Mouse (Mus musculus): Measurements from ENCODE around the gene Smurf2. TPM values are rescaled to one million over a fixed set of nuclear protein-coding genes. Genes with fewer than 3 reads are reported as not detected.

The Smurf2 gene
- polyA plus RNA-seq, 1 experiment from 2014 or later, result 20.7 TPM

DNA sequence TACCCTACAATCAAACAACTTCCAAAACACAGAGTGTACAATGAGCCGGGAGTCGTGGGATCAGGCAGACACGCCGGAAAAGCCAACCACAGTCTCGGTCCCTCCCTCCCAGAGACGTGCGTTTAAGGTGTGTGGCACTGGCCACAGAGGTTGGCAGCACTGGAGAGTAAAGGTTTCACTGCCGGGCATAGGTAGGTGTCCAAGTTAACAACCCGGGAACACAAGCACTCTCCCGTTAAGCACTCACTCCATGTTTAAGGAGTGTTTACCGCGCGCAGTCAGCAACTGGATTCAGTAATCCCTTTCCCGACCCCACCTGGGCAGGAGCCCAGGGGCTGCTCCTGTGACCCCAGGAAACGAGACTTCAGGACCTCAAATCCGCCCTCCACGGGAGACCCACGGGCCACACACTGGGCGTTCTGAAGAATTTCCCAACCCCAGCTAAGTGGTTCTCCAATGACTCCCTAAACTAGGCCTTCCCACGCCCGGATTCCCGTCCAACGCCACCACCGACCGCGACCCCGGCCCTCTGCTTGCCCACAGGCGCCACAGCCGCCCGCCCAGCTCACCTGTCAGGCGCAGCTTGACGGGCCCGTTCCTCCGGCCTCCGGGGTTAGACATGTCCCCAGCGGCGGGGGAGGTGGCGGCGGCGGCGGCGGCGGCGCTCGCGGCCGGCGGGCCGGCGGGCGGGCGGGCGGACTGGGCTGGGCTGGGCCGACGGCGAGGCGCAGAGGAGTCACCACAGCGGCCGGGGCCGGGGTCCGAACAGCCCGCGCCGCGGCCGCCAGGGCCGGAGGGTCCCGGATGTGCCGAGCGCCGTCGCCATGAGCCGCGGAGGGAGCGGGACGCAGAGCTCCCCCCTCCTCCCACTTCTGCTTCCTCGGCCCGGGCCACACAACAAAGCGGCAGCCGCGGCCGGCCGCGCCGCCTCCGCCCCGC lies 634 bp downstream of the Smurf2 start:
- ATAC-seq (ENCODE audit: low read depth) (peak; percentile 83), DNase-seq (ENCODE audit: low spot score) (peak; percentile 78)
- Histone ChIP-seq H3K27me3 (replicated peaks; ENCODE audit: control insufficient read depth, insufficient read depth, low read length) (no peaks in the 10 kb centered on the region), H3K4me3 (ENCODE audit: low read depth, low read length) (peak overlapping the region; percentile 88), H3K9me3 (ENCODE audit: control insufficient read depth, low read length) (no peaks in the 10 kb centered on the region), H3K4me1 (ENCODE audit: control insufficient read depth, insufficient read depth, low read length) (peaks cover 18% of the 10 kb centered on the region), H3K9ac (ENCODE audit: low read depth, low read length) (peak overlapping the region; percentile 94), H3K36me3 (ENCODE audit: control insufficient read depth, insufficient read depth, low read length) (no peaks in the 10 kb centered on the region), H3K27ac (replicated peaks; ENCODE audit: low read depth, low read length) (peak overlapping the region; percentile 94), H3K4me2 (ENCODE audit: low read depth, low read length) (peak overlapping the region; percentile 85)
- WGBS, result 0% methylated on average over 39 of the region's 87 CpGs

DNA sequence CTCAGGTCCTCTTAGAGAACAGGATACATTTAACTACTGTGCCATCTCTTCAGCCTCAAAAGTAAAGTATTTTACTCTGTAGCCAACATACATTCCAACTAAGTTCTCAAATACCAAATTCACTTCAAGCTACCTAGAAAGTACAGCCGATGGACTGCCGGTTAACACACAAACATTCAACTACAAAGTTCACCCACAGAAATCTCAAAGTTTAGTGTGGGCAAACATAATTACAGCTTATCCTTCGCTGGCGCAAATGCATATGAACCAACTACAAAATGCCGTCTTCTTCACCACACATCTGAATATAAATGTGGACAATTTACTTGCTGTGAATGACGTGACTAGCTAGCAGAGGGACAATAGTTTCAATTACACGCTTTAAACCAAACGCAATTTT lies 1.6 kb downstream of the Smurf2 start:
- ATAC-seq (ENCODE audit: low read depth) (no peak), DNase-seq (ENCODE audit: low spot score) (no peak)
- no peak overlapping the region; the same call in 1 of the 2 replicates for H3K27ac ChIP-seq (replicated peaks; ENCODE audit: low read depth, low read length)
- 15% methylated on average over 8 of the region's 8 CpGs for WGBS
- peak overlapping the region; percentile 94 for H3K9ac ChIP-seq (ENCODE audit: low read depth, low read length)
- H3K9me3 ChIP-seq (ENCODE audit: control insufficient read depth, low read length), result no peaks in the 10 kb centered on the region
- peaks cover 18% of the 10 kb centered on the region for H3K4me1 ChIP-seq (ENCODE audit: control insufficient read depth, insufficient read depth, low read length)
- H3K4me3 ChIP-seq (ENCODE audit: low read depth, low read length), result peak overlapping the region; percentile 88
- peak overlapping the region; percentile 85 for H3K4me2 ChIP-seq (ENCODE audit: low read depth, low read length)
- no peaks in the 10 kb centered on the region for H3K36me3 ChIP-seq (ENCODE audit: control insufficient read depth, insufficient read depth, low read length)
- H3K27me3 ChIP-seq (replicated peaks; ENCODE audit: control insufficient read depth, insufficient read depth, low read length), result no peaks in the 10 kb centered on the region

DNA sequence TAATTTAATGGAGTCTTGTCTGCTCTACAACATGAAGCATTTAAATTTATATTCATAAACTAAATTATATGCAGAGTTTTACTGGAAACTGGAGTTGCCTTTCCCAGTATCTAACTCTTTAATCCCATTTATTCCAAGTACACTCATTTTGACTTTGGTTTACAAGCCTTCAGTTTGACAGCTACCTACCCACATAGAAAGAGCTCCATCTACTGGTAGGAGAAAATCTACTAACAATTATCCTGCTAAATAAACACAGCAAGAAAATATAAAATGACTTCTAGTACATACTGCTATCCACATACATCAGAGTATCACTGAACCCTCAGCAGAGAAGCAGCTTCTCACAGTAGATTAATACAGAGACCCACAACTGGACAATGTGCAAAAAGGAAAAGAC lies 9.3 kb downstream of the Smurf2 start:
- DNase-seq (ENCODE audit: low spot score) (no peak), ATAC-seq (ENCODE audit: low read depth) (no peak)
- no peaks in the 10 kb centered on the region for H3K4me1 ChIP-seq (ENCODE audit: control insufficient read depth, insufficient read depth, low read length)
- no peak overlapping the region for H3K4me2 ChIP-seq (ENCODE audit: low read depth, low read length)
- H3K36me3 ChIP-seq (ENCODE audit: control insufficient read depth, insufficient read depth, low read length), result no peaks in the 10 kb centered on the region
- no peak overlapping the region for H3K4me3 ChIP-seq (ENCODE audit: low read depth, low read length)
- H3K27ac ChIP-seq (replicated peaks; ENCODE audit: low read depth, low read length), result no peak overlapping the region
- no peaks in the 10 kb centered on the region for H3K9me3 ChIP-seq (ENCODE audit: control insufficient read depth, low read length)
- no peak overlapping the region for H3K9ac ChIP-seq (ENCODE audit: low read depth, low read length)
- no peaks in the 10 kb centered on the region for H3K27me3 ChIP-seq (replicated peaks; ENCODE audit: control insufficient read depth, insufficient read depth, low read length)

DNA sequence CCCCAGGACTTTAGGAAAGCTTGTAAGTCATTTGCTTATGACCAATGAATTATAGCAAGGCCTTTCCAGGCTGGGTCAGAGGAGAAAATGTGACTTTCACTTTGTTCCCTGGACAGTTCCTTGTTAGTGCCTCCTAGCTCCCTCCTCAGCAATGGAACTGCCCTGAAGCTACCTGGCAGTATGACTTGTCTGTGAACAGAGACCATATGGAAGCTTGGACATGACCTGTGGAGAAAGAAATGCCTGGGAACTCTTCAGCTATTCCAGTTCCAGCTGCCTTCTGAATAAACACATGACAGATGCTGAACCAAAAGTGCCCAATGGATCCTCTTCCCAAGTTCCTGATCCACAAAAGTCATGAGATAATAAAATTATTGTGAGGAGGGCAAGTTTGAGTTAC lies 12.5 kb downstream of the Smurf2 start:
- no peak overlapping the region for H3K27ac ChIP-seq (replicated peaks; ENCODE audit: low read depth, low read length)
- ATAC-seq (ENCODE audit: low read depth) (no peak), DNase-seq (ENCODE audit: low spot score) (no peak)
- H3K9me3 ChIP-seq (ENCODE audit: control insufficient read depth, low read length), result no peaks in the 10 kb centered on the region
- H3K4me3 ChIP-seq (ENCODE audit: low read depth, low read length), result no peak overlapping the region
- no peaks in the 10 kb centered on the region for H3K36me3 ChIP-seq (ENCODE audit: control insufficient read depth, insufficient read depth, low read length)
- no peaks in the 10 kb centered on the region for H3K4me1 ChIP-seq (ENCODE audit: control insufficient read depth, insufficient read depth, low read length)
- no peak overlapping the region for H3K4me2 ChIP-seq (ENCODE audit: low read depth, low read length)
- no peaks in the 10 kb centered on the region for H3K27me3 ChIP-seq (replicated peaks; ENCODE audit: control insufficient read depth, insufficient read depth, low read length)
- no peak overlapping the region for H3K9ac ChIP-seq (ENCODE audit: low read depth, low read length)

DNA sequence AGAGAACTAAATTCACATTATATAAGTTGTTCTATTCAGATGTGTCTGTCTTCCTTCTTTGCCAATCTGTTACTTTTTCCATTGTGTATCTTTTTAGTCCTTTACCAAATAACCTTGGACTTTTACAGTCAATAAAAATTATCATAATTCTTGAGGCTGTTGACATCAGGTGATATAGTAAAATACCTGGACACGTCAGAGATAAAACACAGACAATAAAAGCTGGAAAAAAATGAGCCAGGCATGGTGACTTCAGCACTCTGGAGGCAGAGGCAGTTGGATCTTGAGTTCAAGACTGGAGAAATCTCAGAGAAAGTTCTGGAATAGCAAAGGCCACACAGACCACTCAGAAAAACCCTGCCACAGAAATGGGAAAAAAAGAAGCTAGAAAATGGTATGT lies 13.3 kb downstream of the Smurf2 start:
- Histone ChIP-seq H3K9ac (ENCODE audit: low read depth, low read length) (no peak overlapping the region), H3K9me3 (ENCODE audit: control insufficient read depth, low read length) (no peaks in the 10 kb centered on the region), H3K27ac (replicated peaks; ENCODE audit: low read depth, low read length) (no peak overlapping the region), H3K4me3 (ENCODE audit: low read depth, low read length) (no peak overlapping the region), H3K4me2 (ENCODE audit: low read depth, low read length) (no peak overlapping the region), H3K4me1 (ENCODE audit: control insufficient read depth, insufficient read depth, low read length) (no peaks in the 10 kb centered on the region), H3K36me3 (ENCODE audit: control insufficient read depth, insufficient read depth, low read length) (no peaks in the 10 kb centered on the region), H3K27me3 (replicated peaks; ENCODE audit: control insufficient read depth, insufficient read depth, low read length) (no peaks in the 10 kb centered on the region)
- DNase-seq (ENCODE audit: low spot score) (no peak), ATAC-seq (ENCODE audit: low read depth) (no peak)
- WGBS, result 91% methylated on average over 1 of the region's 1 CpGs

DNA sequence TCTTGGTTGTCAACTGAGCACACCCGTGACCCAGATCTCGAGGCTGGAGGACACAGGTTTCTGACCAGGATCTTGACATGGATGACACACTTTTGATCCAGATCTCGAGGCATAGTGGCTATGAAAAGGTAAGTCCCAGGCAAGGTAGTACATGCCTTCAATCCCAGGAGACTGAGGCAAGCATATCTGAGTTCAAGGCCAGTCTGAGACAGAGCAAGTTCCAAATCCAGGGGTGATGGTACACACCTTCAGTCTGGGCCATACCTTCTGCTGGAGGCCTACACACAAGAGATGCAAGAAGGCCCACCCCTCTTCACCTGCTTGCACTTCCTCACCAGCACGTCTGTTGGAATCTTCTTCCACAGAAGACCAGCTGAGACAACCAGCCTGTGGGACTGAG lies 14.8 kb downstream of the Smurf2 start:
- Histone ChIP-seq H3K9me3 (ENCODE audit: control insufficient read depth, low read length) (no peaks in the 10 kb centered on the region), H3K27ac (replicated peaks; ENCODE audit: low read depth, low read length) (no peak overlapping the region), H3K36me3 (ENCODE audit: control insufficient read depth, insufficient read depth, low read length) (no peaks in the 10 kb centered on the region), H3K27me3 (replicated peaks; ENCODE audit: control insufficient read depth, insufficient read depth, low read length) (no peaks in the 10 kb centered on the region), H3K4me3 (ENCODE audit: low read depth, low read length) (no peak overlapping the region), H3K4me1 (ENCODE audit: control insufficient read depth, insufficient read depth, low read length) (no peaks in the 10 kb centered on the region), H3K4me2 (ENCODE audit: low read depth, low read length) (no peak overlapping the region), H3K9ac (ENCODE audit: low read depth, low read length) (no peak overlapping the region)
- ATAC-seq (ENCODE audit: low read depth), result no peak
- no peak for DNase-seq (ENCODE audit: low spot score)
- 88% methylated on average over 4 of the region's 4 CpGs for WGBS

DNA sequence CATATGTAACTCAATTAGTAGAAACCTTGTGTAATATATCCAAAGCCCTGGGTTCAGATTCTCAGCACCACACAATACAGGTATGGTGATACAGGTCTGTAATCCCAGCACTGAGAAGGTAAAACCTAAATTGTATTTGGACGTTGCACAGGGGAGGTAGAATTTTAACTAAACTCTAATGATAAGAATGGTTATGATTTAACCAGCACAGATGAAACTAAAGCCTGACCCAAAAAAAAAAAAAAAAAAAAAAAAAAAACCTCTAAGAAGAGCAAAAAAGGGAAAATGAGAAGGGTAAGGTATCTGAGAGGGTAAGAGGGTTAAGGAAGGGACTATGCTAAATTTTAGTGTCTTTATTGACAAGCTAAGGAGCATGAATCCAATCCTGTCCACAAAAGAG lies 20.7 kb downstream of the Smurf2 start:
- Histone ChIP-seq H3K4me3 (ENCODE audit: low read depth, low read length) (no peak overlapping the region), H3K36me3 (ENCODE audit: control insufficient read depth, insufficient read depth, low read length) (no peaks in the 10 kb centered on the region), H3K9ac (ENCODE audit: low read depth, low read length) (no peak overlapping the region), H3K27me3 (replicated peaks; ENCODE audit: control insufficient read depth, insufficient read depth, low read length) (no peaks in the 10 kb centered on the region), H3K9me3 (ENCODE audit: control insufficient read depth, low read length) (no peaks in the 10 kb centered on the region), H3K4me2 (ENCODE audit: low read depth, low read length) (no peak overlapping the region), H3K4me1 (ENCODE audit: control insufficient read depth, insufficient read depth, low read length) (no peaks in the 10 kb centered on the region), H3K27ac (replicated peaks; ENCODE audit: low read depth, low read length) (no peak overlapping the region)
- DNase-seq (ENCODE audit: low spot score) (no peak), ATAC-seq (ENCODE audit: low read depth) (no peak)
- 87% methylated on average over 1 of the region's 1 CpGs for WGBS

DNA sequence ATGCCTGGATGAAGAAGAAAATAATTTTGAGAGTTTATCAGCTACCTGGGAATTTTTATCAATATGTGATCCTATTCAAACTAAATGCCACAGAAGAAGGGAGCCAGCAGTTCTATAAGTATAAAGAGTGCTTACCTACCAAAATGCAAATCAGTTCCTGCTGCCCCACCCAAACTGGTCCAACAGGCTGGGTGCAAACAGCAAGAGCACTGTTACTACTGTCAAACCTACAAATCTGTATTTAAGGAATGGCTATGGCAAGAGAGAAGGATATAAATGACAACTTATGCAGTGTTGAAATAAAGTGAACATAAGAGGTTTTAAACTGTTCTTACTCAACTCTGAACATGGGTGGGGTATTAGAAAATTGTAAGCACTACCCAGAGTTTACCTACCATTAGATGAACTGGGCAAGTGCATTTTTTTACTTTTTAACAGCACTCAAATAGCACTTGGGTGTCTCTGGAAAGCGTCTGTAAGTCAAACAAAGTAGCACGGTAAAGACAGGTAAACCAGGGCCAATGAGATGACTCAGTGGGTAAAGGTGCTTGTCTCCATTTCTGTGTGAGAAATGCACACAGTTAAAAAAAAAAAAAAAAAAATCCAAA lies 23.9 kb downstream of the Smurf2 start:
- H3K36me3 ChIP-seq (ENCODE audit: control insufficient read depth, insufficient read depth, low read length), result no peaks in the 10 kb centered on the region
- no peak overlapping the region for H3K4me2 ChIP-seq (ENCODE audit: low read depth, low read length)
- H3K9ac ChIP-seq (ENCODE audit: low read depth, low read length), result no peak overlapping the region
- DNase-seq (ENCODE audit: low spot score) (peak; percentile 63), ATAC-seq (ENCODE audit: low read depth) (no peak)
- no peaks in the 10 kb centered on the region for H3K9me3 ChIP-seq (ENCODE audit: control insufficient read depth, low read length)
- H3K27ac ChIP-seq (replicated peaks; ENCODE audit: low read depth, low read length), result no peak overlapping the region
- 72% methylated on average over 2 of the region's 2 CpGs for WGBS
- H3K27me3 ChIP-seq (replicated peaks; ENCODE audit: control insufficient read depth, insufficient read depth, low read length), result no peaks in the 10 kb centered on the region
- no peak overlapping the region for H3K4me3 ChIP-seq (ENCODE audit: low read depth, low read length)
- H3K4me1 ChIP-seq (ENCODE audit: control insufficient read depth, insufficient read depth, low read length), result no peaks in the 10 kb centered on the region

DNA sequence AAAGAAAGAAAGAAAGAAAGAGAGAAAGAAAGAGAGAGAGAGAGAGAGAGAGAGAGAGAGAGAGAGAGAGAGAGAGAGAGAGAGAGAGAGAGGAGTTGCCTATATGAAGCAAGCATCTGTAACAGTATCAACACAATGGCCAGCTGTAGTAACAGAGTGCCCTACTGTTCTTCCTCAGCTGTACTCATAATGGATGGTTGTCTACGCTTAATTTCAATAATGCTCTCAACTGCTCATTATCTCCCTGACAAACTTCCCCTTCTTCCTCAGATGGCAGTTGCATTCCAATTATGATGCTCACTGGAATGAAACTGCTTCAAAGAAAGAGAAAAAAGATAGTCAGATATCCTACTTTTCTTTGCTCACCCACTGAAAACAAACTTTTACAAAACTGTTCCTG lies 36.9 kb downstream of the Smurf2 start:
- 86% methylated on average over 1 of the region's 1 CpGs for WGBS
- no peak for ATAC-seq (ENCODE audit: low read depth)

More for the DNA sequence above, 36.9 kb downstream of the Smurf2 start:
- H3K4me1 ChIP-seq (ENCODE audit: control insufficient read depth, insufficient read depth, low read length), result 0 out of 2 replicates have a peak, but pooled peaks cover 3% of the 10 kb centered on the region
- H3K9ac ChIP-seq (ENCODE audit: low read depth, low read length), result no peak overlapping the region
- no peak for DNase-seq (ENCODE audit: low spot score)
- H3K27me3 ChIP-seq (replicated peaks; ENCODE audit: control insufficient read depth, insufficient read depth, low read length), result no peaks in the 10 kb centered on the region
- H3K4me3 ChIP-seq (ENCODE audit: low read depth, low read length), result no peak overlapping the region
- H3K4me2 ChIP-seq (ENCODE audit: low read depth, low read length), result no peak overlapping the region
- H3K9me3 ChIP-seq (ENCODE audit: control insufficient read depth, low read length), result no peaks in the 10 kb centered on the region
- H3K27ac ChIP-seq (replicated peaks; ENCODE audit: low read depth, low read length), result no peak overlapping the region
- H3K36me3 ChIP-seq (ENCODE audit: control insufficient read depth, insufficient read depth, low read length), result no peaks in the 10 kb centered on the region

All from embryonic facial prominence, embryonic 14.5 days (tissue).